Mouse (Mus musculus): Measurements from ENCODE around the gene Nlrp1b.

The Nlrp1b gene

DNA sequence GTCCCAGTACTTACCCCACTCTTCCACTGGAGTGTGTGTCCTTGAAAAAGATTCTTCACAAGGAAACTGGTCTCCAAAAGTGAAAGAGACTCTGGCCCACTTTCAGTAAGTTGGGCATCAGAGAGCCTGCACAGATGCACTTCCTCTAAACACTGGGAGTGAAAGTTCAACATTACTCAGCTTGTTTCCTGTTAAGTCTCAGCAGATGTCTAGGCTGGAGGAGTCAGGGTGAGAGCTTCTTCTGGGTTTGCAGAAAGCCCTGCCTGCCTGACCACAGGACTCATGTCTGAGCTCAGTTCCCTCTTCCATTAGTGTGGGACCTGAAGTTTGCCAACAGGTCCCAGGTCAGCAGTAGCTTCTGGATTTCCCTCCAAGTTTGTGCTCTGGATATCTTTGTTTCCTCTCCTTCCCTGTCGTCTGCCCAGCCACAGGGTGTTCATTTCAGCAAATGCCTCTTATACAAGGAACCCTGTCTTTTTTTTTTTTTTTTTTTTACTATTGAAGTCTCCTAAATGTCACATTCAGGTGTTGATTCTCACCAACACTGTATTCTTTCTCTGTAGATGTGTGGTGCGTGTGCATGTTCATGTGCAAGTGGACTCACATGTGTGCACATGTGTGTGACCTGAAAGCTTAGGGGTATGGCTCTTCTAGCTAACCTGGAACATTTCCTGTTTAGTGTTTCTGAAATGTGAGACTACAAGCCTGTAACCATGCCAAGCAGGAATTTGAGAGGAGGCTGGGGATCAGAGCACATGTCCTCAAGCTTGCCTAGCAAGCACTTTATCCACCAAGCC is at the start of gene Nlrp1b:
Gene Nlrp1b (minus strand): TSS at position 50 of the 797 bp plus-strand sequence.
- no peak for DNase-seq (ENCODE audit: extremely low spot score)

- DNase-seq (ENCODE audit: extremely low spot score): no peak
Observed at GRCm38 (mm10) chr11:71261036-71261435, 30.5 kb upstream of the Nlrp1b start.

- no peak for DNase-seq (ENCODE audit: extremely low spot score)
Observed at GRCm38 (mm10) chr11:71251333-71251732, 20.8 kb upstream of the Nlrp1b start.

GRCm38 (mm10) chr11:71224614-71225013 is 5.9 kb downstream of the Nlrp1b start:
- DNase-seq (ENCODE audit: extremely low spot score): no peak

DNA sequence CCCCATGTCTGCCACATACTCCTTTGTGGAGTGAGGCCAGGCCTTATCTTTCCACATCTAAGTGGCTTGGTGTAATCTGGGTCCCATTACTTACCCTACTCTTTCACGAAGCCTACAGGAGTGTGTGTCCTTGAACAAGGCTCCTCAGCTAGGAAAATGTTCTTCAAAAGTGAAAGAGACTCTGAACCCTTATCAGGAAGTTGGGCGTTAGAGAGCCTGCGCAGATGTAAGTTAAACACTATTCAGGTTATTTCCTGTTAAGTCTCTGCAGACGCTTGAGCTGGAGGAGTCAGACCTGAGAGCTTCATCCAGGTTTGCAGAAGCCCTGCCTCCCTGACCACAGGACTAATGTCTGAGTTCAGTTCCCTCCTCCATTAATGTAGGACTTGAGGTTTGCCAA is 27.8 kb downstream of the Nlrp1b start:
- DNase-seq (ENCODE audit: extremely low spot score): no peak

DNA sequence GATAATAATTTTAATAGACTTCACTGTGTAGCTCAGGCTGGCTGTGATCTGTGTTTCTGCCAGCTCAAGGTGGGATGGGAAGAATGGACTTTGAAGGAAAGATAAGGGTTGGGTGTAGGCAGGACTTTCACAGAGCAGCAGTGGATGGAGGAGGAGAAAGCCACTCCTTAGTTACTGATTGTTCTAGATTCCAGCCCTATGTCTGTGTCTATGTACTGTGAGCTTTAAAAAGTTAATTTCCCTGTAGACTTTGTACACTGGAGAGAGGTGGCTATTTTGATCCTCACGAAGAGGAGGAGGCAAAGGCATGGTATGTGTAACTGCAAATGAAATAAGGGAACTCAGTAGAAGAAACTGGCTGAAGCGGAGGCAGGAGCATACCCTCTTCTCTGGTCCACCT is 31.2 kb downstream of the Nlrp1b start:
- DNase-seq (ENCODE audit: extremely low spot score): no peak

DNA sequence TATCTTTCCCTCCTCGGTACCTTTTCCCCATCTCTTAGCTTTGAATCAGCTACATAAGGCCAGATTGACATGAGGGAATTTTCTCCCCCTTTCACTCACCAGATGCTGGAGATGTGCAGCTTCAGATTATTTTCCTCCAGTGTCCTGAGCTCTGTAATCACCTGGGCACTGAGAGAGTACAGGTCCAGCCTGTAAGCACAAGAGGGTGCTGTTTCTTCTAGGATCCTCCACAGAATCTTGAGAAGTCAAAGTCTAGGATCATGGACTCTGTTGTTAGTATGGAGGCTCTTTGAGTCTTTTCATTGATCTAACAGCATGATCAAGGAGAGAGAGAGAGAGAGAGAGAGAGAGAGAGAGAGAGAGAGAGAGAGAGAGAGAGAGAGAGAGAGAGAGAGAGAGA is 60.9 kb downstream of the Nlrp1b start:
- DNase-seq (ENCODE audit: extremely low spot score): no peak

- no peak for DNase-seq (ENCODE audit: extremely low spot score)
Observed at GRCm38 (mm10) chr11:71164139-71164538, 66.4 kb downstream of the Nlrp1b start.

DNA sequence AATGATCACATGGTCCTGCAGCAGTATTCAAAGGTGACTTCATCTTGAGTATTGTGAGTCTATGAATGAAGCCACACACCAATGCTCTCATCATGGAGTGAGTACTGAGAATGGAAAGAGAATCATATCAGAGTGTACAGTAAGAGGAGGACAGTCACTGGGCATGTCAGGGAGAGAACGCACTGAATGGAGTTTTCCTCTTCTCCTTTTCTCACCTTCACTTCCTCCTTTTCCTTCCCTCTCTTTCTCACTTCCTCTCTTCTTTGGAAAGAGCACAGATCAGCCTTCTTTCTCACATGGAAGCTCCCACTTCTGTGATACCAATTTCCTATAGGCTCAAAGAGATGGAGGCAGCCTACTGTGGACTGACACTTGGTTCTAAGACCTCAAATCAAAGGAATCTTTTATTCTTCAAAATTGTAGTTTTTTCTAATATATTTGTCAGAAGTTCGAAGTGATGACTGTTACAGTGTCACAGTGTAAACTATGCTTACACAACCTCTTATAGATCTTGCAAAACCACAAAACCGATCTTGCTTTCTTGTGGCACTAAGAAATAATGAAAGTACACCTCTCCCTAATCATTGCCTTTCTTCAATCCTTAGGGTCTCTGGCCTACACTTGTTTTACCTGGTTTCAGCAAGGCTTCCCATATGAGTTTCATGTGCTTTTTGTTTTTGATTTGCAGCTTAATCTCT is 70.9 kb downstream of the Nlrp1b start:
- DNase-seq (ENCODE audit: extremely low spot score): no peak

GRCm38 (mm10) chr11:71155272-71155671 is 75.3 kb downstream of the Nlrp1b start:
- DNase-seq (ENCODE audit: extremely low spot score): no peak

- DNase-seq (ENCODE audit: extremely low spot score): no peak
Observed at GRCm38 (mm10) chr11:71144661-71145060, 85.9 kb downstream of the Nlrp1b start, which contains the start of gene Nlrp1a. Gene Nlrp1a (minus strand): TSS chr11:71144704.

GRCm38 (mm10) chr11:71142031-71142430 is 88.5 kb downstream of the Nlrp1b start:
- DNase-seq (ENCODE audit: extremely low spot score): no peak

GRCm38 (mm10) chr11:71107128-71107527 is 123.4 kb downstream of the Nlrp1b start:
- no peak for DNase-seq (ENCODE audit: extremely low spot score)

GRCm38 (mm10) chr11:71106261-71107021 is 124.1 kb downstream of the Nlrp1b start:
- no peak for DNase-seq (ENCODE audit: extremely low spot score)

GRCm38 (mm10) chr11:71103931-71104330 is 126.6 kb downstream of the Nlrp1b start:
- DNase-seq (ENCODE audit: extremely low spot score): no peak
